Mouse (Mus musculus) MEL (cell line): ENCODE results near the gene Arfgap2. TPM values are rescaled to one million over a fixed set of nuclear protein-coding genes. Genes with fewer than 3 reads are reported as not detected.

Source experiments
- DNase-seq: peaks from one replicate; pipeline ENCODE4 v3.0.0; 2011; ENCODE audit warnings: low read depth, low spot score
- H3K27ac ChIP-seq: 2 replicates; pipeline ENCODE4 v1.5.1; 2012; ENCODE audit warnings: low read depth, mild to moderate bottlenecking, control low read depth, low read length, moderate library complexity; ENCODE audit not compliant: control insufficient read depth
- H3K27me3 ChIP-seq, 2 experiments: fragments of 150-350 bp in 1 of 2; sonication (generic) in 1 of 2; 2 replicates each; pipeline ENCODE4 v1.6.1; 2012; ENCODE audit warnings: low read length in 2 of 2, mild to moderate bottlenecking in 2 of 2, improper control_type of control experiment in 1 of 2, moderate library complexity in 1 of 2; ENCODE audit not compliant: insufficient read depth in 2 of 2, control insufficient read depth in 1 of 2
- H3K36me3 ChIP-seq, 2 experiments: 2 replicates each; pipeline ENCODE4 v1.6.1; 2012 to 2014; ENCODE audit warnings: low read length in 2 of 2, improper control_type of control experiment in 1 of 2, inconsistent platforms in 1 of 2, mild to moderate bottlenecking in 1 of 2; ENCODE audit not compliant: insufficient read depth in 2 of 2, control insufficient read depth in 1 of 2
- H3K4me1 ChIP-seq, 2 experiments: fragments of 150-350 bp in 1 of 2; sonication (generic) in 1 of 2; 2 replicates each; pipeline ENCODE4 v1.6.1; 2012; ENCODE audit warnings: low read length in 2 of 2, improper control_type of control experiment in 1 of 2, mild to moderate bottlenecking in 1 of 2; ENCODE audit not compliant: insufficient read depth in 2 of 2, control insufficient read depth in 1 of 2
- H3K4me3 ChIP-seq, 2 experiments: fragments of 150-350 bp in 1 of 2; sonication (generic) in 1 of 2; 2 replicates each; pipeline ENCODE4 v1.5.1; 2012; ENCODE audit warnings: low read depth in 2 of 2, low read length in 2 of 2, mild to moderate bottlenecking in 2 of 2, moderate library complexity in 2 of 2, control low read depth in 1 of 2, improper control_type of control experiment in 1 of 2; ENCODE audit not compliant: control insufficient read depth in 1 of 2, insufficient read depth in 1 of 2
- H3K79me2 ChIP-seq: 2 replicates; pipeline ENCODE4 v1.6.1; 2012; ENCODE audit warnings: mild to moderate bottlenecking, low read length, moderate library complexity; ENCODE audit not compliant: control insufficient read depth, poor library complexity, insufficient read depth
- H3K9ac ChIP-seq: 2 replicates; pipeline ENCODE4 v1.6.1; 2012; ENCODE audit warnings: low read depth, mild to moderate bottlenecking, control low read depth, low read length, moderate library complexity; ENCODE audit not compliant: control insufficient read depth, poor library complexity, severe bottlenecking
- H3K9me3 ChIP-seq: fragments of 150-350 bp; sonication (generic); replicated peaks from 2 replicates; pipeline ENCODE4 v1.6.1; 2012; ENCODE audit warnings: mild to moderate bottlenecking, low read length, improper control_type of control experiment, moderate library complexity; ENCODE audit not compliant: insufficient read depth
- BHLHE40 ChIP-seq: IDR thresholded peaks from 2 replicates; pipeline ENCODE4 v1.6.1; 2012; ENCODE audit warnings: low read depth, mild to moderate bottlenecking, inconsistent platforms, low read length, improper control_type of control experiment, borderline replicate concordance
- CHD1 ChIP-seq: IDR thresholded peaks from 2 replicates; pipeline ENCODE4 v1.6.1; 2012; ENCODE audit warnings: low read depth, mild to moderate bottlenecking, inconsistent platforms, low read length, improper control_type of control experiment
- CHD2 ChIP-seq: IDR thresholded peaks from 2 replicates; pipeline ENCODE4 v1.6.1; 2011; ENCODE audit warnings: low read length, improper control_type of control experiment
- CTCF ChIP-seq, 3 experiments: IDR thresholded peaks in 2 of 3; conservative IDR thresholded peaks in 1 of 3; 2 replicates each; pipeline ENCODE4 v1.5.1; 2011 to 2012; ENCODE audit warnings: low read length in 3 of 3, low read depth in 2 of 3, mild to moderate bottlenecking in 2 of 3, improper control_type of control experiment in 1 of 3, inconsistent platforms in 1 of 3, mixed read lengths in 1 of 3, moderate library complexity in 1 of 3; ENCODE audit not compliant: control insufficient read depth in 1 of 3, insufficient read depth in 1 of 3, poor library complexity in 1 of 3, severe bottlenecking in 1 of 3
- E2F4 ChIP-seq: IDR thresholded peaks from 2 replicates; pipeline ENCODE4 v1.6.1; 2011; ENCODE audit warnings: low read depth, low read length, improper control_type of control experiment, borderline replicate concordance
- ETS1 ChIP-seq: IDR thresholded peaks from 2 replicates; pipeline ENCODE4 v1.6.1; 2012; ENCODE audit warnings: low read depth, mild to moderate bottlenecking, inconsistent platforms, low read length, improper control_type of control experiment, moderate library complexity
- HCFC1 ChIP-seq: IDR thresholded peaks from 2 replicates; pipeline ENCODE4 v1.6.1; 2012; ENCODE audit warnings: low read depth, mild to moderate bottlenecking, inconsistent platforms, low read length, improper control_type of control experiment, moderate library complexity
- KAT2A ChIP-seq: conservative IDR thresholded peaks from 2 replicates; pipeline ENCODE4 v1.6.1; 2012; ENCODE audit warnings: low read depth, low read length, improper control_type of control experiment, inconsistent platforms
- MAX ChIP-seq: IDR thresholded peaks from 2 replicates; pipeline ENCODE4 v1.6.1; 2011; ENCODE audit warnings: low read length, improper control_type of control experiment
- MAZ ChIP-seq: IDR thresholded peaks from 2 replicates; pipeline ENCODE4 v1.6.1; 2012; ENCODE audit warnings: low read depth, mild to moderate bottlenecking, inconsistent platforms, low read length, improper control_type of control experiment
- MEF2A ChIP-seq: IDR thresholded peaks from 2 replicates; pipeline ENCODE4 v1.6.1; 2014; ENCODE audit warnings: low read depth, mild to moderate bottlenecking, inconsistent platforms, low read length, improper control_type of control experiment; ENCODE audit not compliant: poor library complexity, insufficient replicate concordance, severe bottlenecking; ENCODE audit errors: extremely low read depth
- MYB ChIP-seq: IDR thresholded peaks from 2 replicates; pipeline ENCODE4 v1.6.1; 2011; ENCODE audit warnings: mild to moderate bottlenecking, low read depth, low read length, improper control_type of control experiment
- MYC ChIP-seq: IDR thresholded peaks from 2 replicates; pipeline ENCODE4 v1.6.1; 2011; ENCODE audit warnings: low read depth, mild to moderate bottlenecking, low read length, improper control_type of control experiment, moderate library complexity
- NELFE ChIP-seq: IDR thresholded peaks from 2 replicates; pipeline ENCODE4 v1.6.1; 2011; ENCODE audit warnings: low read depth, low read length, improper control_type of control experiment
- NRF1 ChIP-seq: IDR thresholded peaks from 2 replicates; pipeline ENCODE4 v1.6.1; 2014; ENCODE audit warnings: low read depth, mild to moderate bottlenecking, inconsistent platforms, low read length, improper control_type of control experiment, moderate library complexity; ENCODE audit not compliant: poor library complexity, insufficient read depth, severe bottlenecking
- POLR2A ChIP-seq, 2 experiments: IDR thresholded peaks; 2 replicates each; pipeline ENCODE4 v1.6.1; 2011 to 2012; ENCODE audit warnings: low read length in 2 of 2, mild to moderate bottlenecking in 2 of 2, control low read depth in 1 of 2, improper control_type of control experiment in 1 of 2, low read depth in 1 of 2, moderate library complexity in 1 of 2; ENCODE audit not compliant: control insufficient read depth in 1 of 2, insufficient read depth in 1 of 2, poor library complexity in 1 of 2
- RAD21 ChIP-seq: IDR thresholded peaks from 2 replicates; pipeline ENCODE4 v1.6.1; 2011; ENCODE audit warnings: mild to moderate bottlenecking, low read depth, low read length, improper control_type of control experiment
- SIN3A ChIP-seq: IDR thresholded peaks from 2 replicates; pipeline ENCODE4 v1.6.1; 2012; ENCODE audit warnings: low read length, improper control_type of control experiment, inconsistent platforms
- SMC3 ChIP-seq: IDR thresholded peaks from 2 replicates; pipeline ENCODE4 v1.6.1; 2011; ENCODE audit warnings: low read depth, low read length, improper control_type of control experiment
- TAL1 ChIP-seq: IDR thresholded peaks from 2 replicates; pipeline ENCODE4 v1.6.1; 2012; ENCODE audit warnings: mild to moderate bottlenecking, inconsistent platforms, low read length, moderate library complexity, mixed read lengths
- TBP ChIP-seq: IDR thresholded peaks from 2 replicates; pipeline ENCODE4 v1.8.0; 2011; ENCODE audit warnings: low read depth, low read length, improper control_type of control experiment
- TCF12 ChIP-seq: IDR thresholded peaks from 2 replicates; pipeline ENCODE4 v1.6.1; 2014; ENCODE audit warnings: low read depth, mild to moderate bottlenecking, inconsistent platforms, low read length, improper control_type of control experiment, moderate library complexity
- USF2 ChIP-seq, 2 experiments: IDR thresholded peaks; 2 replicates each; pipeline ENCODE4 v1.6.1; 2011 to 2012; ENCODE audit warnings: improper control_type of control experiment in 2 of 2, low read length in 2 of 2, borderline replicate concordance in 1 of 2, inconsistent platforms in 1 of 2, low read depth in 1 of 2, mild to moderate bottlenecking in 1 of 2; ENCODE audit not compliant: insufficient read depth in 1 of 2
- ZC3H11A ChIP-seq: IDR thresholded peaks from 2 replicates; pipeline ENCODE4 v1.6.1; 2012; ENCODE audit warnings: low read depth, mild to moderate bottlenecking, inconsistent platforms, low read length, improper control_type of control experiment
- ZMIZ1 ChIP-seq: IDR thresholded peaks from 2 replicates; pipeline ENCODE4 v1.6.1; 2012; ENCODE audit warnings: low read depth, mild to moderate bottlenecking, inconsistent platforms, low read length, improper control_type of control experiment, moderate library complexity
- ZNF384 ChIP-seq: IDR thresholded peaks from 2 replicates; pipeline ENCODE4 v1.6.1; 2012; ENCODE audit warnings: low read depth, mild to moderate bottlenecking, inconsistent platforms, low read length, improper control_type of control experiment
- polyA plus RNA-seq, 2 experiments: library from polyadenylated mRNA; stranded (reverse) in 1 of 2; unstranded in 1 of 2; fragments of >175 nt in 1 of 2; fragments of >200 nt in 1 of 2; gene quantifications; 2 replicates each; pipeline versions ENCODE4 v1.2.1 to v1.2.4; 2012; ENCODE audit warnings: low replicate concordance in 2 of 2, low read depth in 1 of 2; ENCODE audit not compliant: insufficient read length in 2 of 2, insufficient read depth in 1 of 2, missing spikeins in 1 of 2
- total RNA-seq: library from RNA; depleted of rRNA; stranded (reverse); fragments of 300-350 nt; gene quantifications from 2 replicates; pipeline ENCODE4 v1.2.3, GENCODE M21; 2012

Arfgap2 gene
- total and polyA plus RNA-seq, 3 experiments = 73.1 to 80.2 TPM; not detected in 1

GRCm38 (mm10) chr2:91295895-91296294, 31.1 kb downstream of the Arfgap2 start:
- Histone ChIP-seq H3K36me3 (no peaks in the 10 kb centered on the region), H3K4me3 (no peak overlapping the region), H3K27me3 (no peaks in the 10 kb centered on the region), H3K9ac (no peak overlapping the region), H3K9me3 (no peaks in the 10 kb centered on the region), H3K79me2 (no peaks in the 10 kb centered on the region), H3K4me1 (no peaks in the 10 kb centered on the region), H3K27ac (no peak overlapping the region)
- no peak for DNase-seq
- TF ChIP-seq TBP (no peak), BHLHE40 (no peak), ETS1 (no peak)

GRCm38 (mm10) chr2:91299156-91299555, 34.4 kb downstream of the Arfgap2 start:
- no peak overlapping the region for H3K4me3 ChIP-seq
- H3K79me2 ChIP-seq = no peaks in the 10 kb centered on the region
- DNase-seq = no peak
- no peaks in the 10 kb centered on the region for H3K9me3 ChIP-seq
- TF ChIP-seq CHD1 (no peak), MAZ (no peak), ZNF384 (no peak), USF2 (IDR thresholded peaks at IDR 0.05; ENCODE audit: borderline replicate concordance in 1 of 2, insufficient read depth in 1 of 2, low read depth in 1 of 2, low read length in 2 of 2) (no peak), KAT2A (no peak), HCFC1 (no peak), TBP (no peak), E2F4 (no peak), TCF12 (no peak), MYC (no peak), MAX (no peak), CHD2 (no peak)
- peaks cover 0 to 6% of the 10 kb centered on the region in 2 experiments; a peak in 2 of 4 replicates for H3K4me1 ChIP-seq
- H3K36me3 ChIP-seq = peaks cover 0 to 3% of the 10 kb centered on the region in 2 experiments; a peak in 2 of 4 replicates
- H3K9ac ChIP-seq = no peak overlapping the region
- H3K27me3 ChIP-seq = no peaks in the 10 kb centered on the region
- no peak overlapping the region for H3K27ac ChIP-seq

GRCm38 (mm10) chr2:91300784-91301183, 36.0 kb downstream of the Arfgap2 start:
- Histone ChIP-seq H3K4me3 (no peak overlapping the region), H3K36me3 (peaks cover 0 to 3% of the 10 kb centered on the region in 2 experiments; a peak in 2 of 4 replicates), H3K27me3 (no peaks in the 10 kb centered on the region), H3K9ac (no peak overlapping the region), H3K27ac (no peak overlapping the region), H3K4me1 (peaks cover 0 to 6% of the 10 kb centered on the region in 2 experiments; a peak in 2 of 4 replicates), H3K9me3 (no peaks in the 10 kb centered on the region), H3K79me2 (no peaks in the 10 kb centered on the region)
- no peak for DNase-seq
- TF ChIP-seq MAZ = no peak
- TF ChIP-seq SIN3A = no peak
- TF ChIP-seq TCF12 = no peak
- no peak for TF ChIP-seq TAL1
- TF ChIP-seq POLR2A (IDR thresholded peaks at IDR 0.05; ENCODE audit: control insufficient read depth in 1 of 2, insufficient read depth in 1 of 2, low read depth in 1 of 2, low read length in 2 of 2, poor library complexity in 1 of 2) = no peak
- no peak for TF ChIP-seq BHLHE40
- no peak for TF ChIP-seq USF2 (IDR thresholded peaks at IDR 0.05; ENCODE audit: borderline replicate concordance in 1 of 2, insufficient read depth in 1 of 2, low read depth in 1 of 2, low read length in 2 of 2)
- no peak for TF ChIP-seq E2F4
- peak; percentile 28; the same call in 1 of the 2 replicates for TF ChIP-seq SMC3
- no peak for TF ChIP-seq NELFE
- no peak for TF ChIP-seq ZNF384
- no peak for TF ChIP-seq TBP
- TF ChIP-seq MYC = no peak
- no peak for TF ChIP-seq ZMIZ1
- no peak for TF ChIP-seq MEF2A
- TF ChIP-seq NRF1 = no peak
- no peak for TF ChIP-seq MYB
- no peak for TF ChIP-seq ZC3H11A
- peak; percentile 7 for TF ChIP-seq RAD21
- peak in 1 of 3 experiments; percentile 6; a peak in 1 of 6 replicates for TF ChIP-seq CTCF (IDR thresholded peaks at IDR 0.05 in 2 of 3, conservative IDR thresholded peaks at IDR 0.05 in 1 of 3; ENCODE audit: control insufficient read depth in 1 of 3, insufficient read depth in 1 of 3, low read depth in 2 of 3, low read length in 3 of 3, poor library complexity in 1 of 3, severe bottlenecking in 1 of 3)
